Mouse (Mus musculus): ENCODE results near the gene Ncapd2.

Gene Ncapd2

GRCm38 (mm10) chr6:125148251-125148925, 43.1 kb downstream of the Ncapd2 start:
- DNase-seq (ENCODE audit: low read depth, low spot score) = no peak

GRCm38 (mm10) chr6:125147329-125147728, 44.2 kb downstream of the Ncapd2 start:
- no peak for DNase-seq (ENCODE audit: low read depth, low spot score)

- DNase-seq (ENCODE audit: low read depth, low spot score) = no peak
Measured at GRCm38 (mm10) chr6:125146797-125147196, 44.7 kb downstream of the Ncapd2 start.

- no peak for DNase-seq (ENCODE audit: low read depth, low spot score)
Measured at GRCm38 (mm10) chr6:125146148-125146547, 45.4 kb downstream of the Ncapd2 start.

- no peak for DNase-seq (ENCODE audit: low read depth, low spot score)
Measured at GRCm38 (mm10) chr6:125145479-125145951, 46.0 kb downstream of the Ncapd2 start.

- DNase-seq (ENCODE audit: low read depth, low spot score) = peak; percentile 86
Measured at GRCm38 (mm10) chr6:125145001-125145400, 46.5 kb downstream of the Ncapd2 start, which contains the start of gene Iffo1. Gene Iffo1, plus strand, starts transcription at chr6:125145241.

GRCm38 (mm10) chr6:125143904-125144303, 47.6 kb downstream of the Ncapd2 start:
- no peak for DNase-seq (ENCODE audit: low read depth, low spot score)

GRCm38 (mm10) chr6:125143128-125143527, 48.4 kb downstream of the Ncapd2 start:
- DNase-seq (ENCODE audit: low read depth, low spot score) = no peak

- no peak for DNase-seq (ENCODE audit: low read depth, low spot score)
Measured at GRCm38 (mm10) chr6:125142436-125142835, 49.1 kb downstream of the Ncapd2 start.

- no peak for DNase-seq (ENCODE audit: low read depth, low spot score)
Measured at GRCm38 (mm10) chr6:125139747-125140146, 51.8 kb downstream of the Ncapd2 start.

- DNase-seq (ENCODE audit: low read depth, low spot score) = no peak
Measured at GRCm38 (mm10) chr6:125137002-125137671, 54.4 kb downstream of the Ncapd2 start.

- no peak for DNase-seq (ENCODE audit: low read depth, low spot score)
Measured at GRCm38 (mm10) chr6:125132470-125132869, 59.0 kb downstream of the Ncapd2 start.

- DNase-seq (ENCODE audit: low read depth, low spot score) = peak; percentile 92
Measured at GRCm38 (mm10) chr6:125131302-125132156, 60.0 kb downstream of the Ncapd2 start, which contains the start of gene Nop2. Gene Nop2, plus strand, starts transcription at chr6:125131909.

GRCm38 (mm10) chr6:125129710-125130402, 61.6 kb downstream of the Ncapd2 start:
- DNase-seq (ENCODE audit: low read depth, low spot score) = no peak

- DNase-seq (ENCODE audit: low read depth, low spot score) = no peak
Measured at GRCm38 (mm10) chr6:125128724-125129123, 62.8 kb downstream of the Ncapd2 start.

- DNase-seq (ENCODE audit: low read depth, low spot score) = no peak
Measured at GRCm38 (mm10) chr6:125119387-125119786, 72.1 kb downstream of the Ncapd2 start.
